12 mouse cellular contexts compared by ENCODE assay signal in genomic region chr6:101278286-101278932, GRCm38 (mm10).
DNase-seq lines count a peak whose midpoint lies in the region; ATAC-seq and TF ChIP-seq lines count a peak whose summit lies in the region.
"Had no signal": no experiment of that assay in that cellular context is flagged by ENCODE, and none has a peak within 500 bp of the region (broad histone marks: within the 10 kb centered on the region; RNA-seq: fewer than 3 reads in every experiment).

No protein-coding gene starts in this region.

- no peak for TF ChIP-seq POLR2A in lung, adult 2 months (IDR thresholded peaks at IDR 0.05; ENCODE audit: borderline replicate concordance, extremely low read depth, low read depth, low read length)

- H3K9ac ChIP-seq in lung, embryonic 14.5 days = no peak overlapping the region
- H3K9ac ChIP-seq: forebrain, embryonic 12.5 days had no signal

- H3K4me3 ChIP-seq in lung, embryonic 14.5 days (ENCODE audit: low read depth, low read length) = no peak overlapping the region
- H3K4me3 ChIP-seq in lung, adult 2 months (replicated peaks; ENCODE audit: extremely low read depth, low read depth, low read length) = no peak overlapping the region
- peak overlapping the region; percentile 17; the same call in 1 of the 2 replicates for H3K4me3 ChIP-seq in gastrocnemius, adult 2 months
- H3K4me3 ChIP-seq: forebrain, embryonic 12.5 days had no signal

- no peak overlapping the region for H3K4me2 ChIP-seq in lung, embryonic 14.5 days
- H3K4me2 ChIP-seq: forebrain, embryonic 12.5 days had no signal

- no peaks in the 10 kb centered on the region for H3K36me3 ChIP-seq in lung, embryonic 14.5 days (ENCODE audit: insufficient read depth)
- H3K36me3 ChIP-seq: forebrain, embryonic 12.5 days had no signal

- ATAC-seq in lung, embryonic 14.5 days (ENCODE audit: insufficient read depth) = no peak
- ATAC-seq in megakaryocyte progenitor cell, adult 5-6 weeks (replicated peaks; ENCODE audit: poor library complexity) = peak; percentile 35; the same call in 1 of the 2 replicates
- ATAC-seq: intestine, embryonic 16.5 days had no signal

- H3K9me3 ChIP-seq in lung, embryonic 14.5 days (ENCODE audit: low read depth, low read length) = no peaks in the 10 kb centered on the region
- H3K9me3 ChIP-seq: forebrain, embryonic 12.5 days had no signal

- H3K27ac ChIP-seq in lung, embryonic 14.5 days (ENCODE audit: low read depth) = peak overlapping the region; percentile 50
- peak overlapping the region; percentile 74 for H3K27ac ChIP-seq in gastrocnemius, adult 2 months
- H3K27ac ChIP-seq: forebrain, embryonic 12.5 days had no signal

- 53% methylated on average over 13 of the region's 13 CpGs for WGBS in lung, embryonic 14.5 days
- 48% methylated on average over 13 of the region's 13 CpGs for WGBS in lung, adult 2 months

- intact Hi-C loops in gastrocnemius, adult 2 months (cut with DNase I) = no loop called here

- no peaks in the 10 kb centered on the region for H3K27me3 ChIP-seq in lung, embryonic 14.5 days (ENCODE audit: insufficient read depth, low read length)

- H3K4me1 ChIP-seq in lung, embryonic 14.5 days (ENCODE audit: insufficient read depth) = peaks cover 48% of the 10 kb centered on the region
- peaks cover 9% of the 10 kb centered on the region for H3K4me1 ChIP-seq in lung, adult 2 months (ENCODE audit: control insufficient read depth, insufficient read depth, low read length)

- TF ChIP-seq CTCF in lung, embryonic 14.5 days (IDR thresholded peaks at IDR 0.05; ENCODE audit: low read depth) = no peak
- TF ChIP-seq CTCF in lung, adult 2 months (IDR thresholded peaks at IDR 0.05; ENCODE audit: insufficient read depth, low read length) = no peak
- TF ChIP-seq CTCF in gastrocnemius, adult 2 months (IDR thresholded peaks at IDR 0.05) = no peak

- peak; percentile 70 for DNase-seq in gastrocnemius, adult 18-20 months (ENCODE audit: low spot score)
- no peak for DNase-seq in gastrocnemius, postnatal 10 days
- peak; percentile 68 for DNase-seq in lung, embryonic 14.5 days
- DNase-seq in lung, adult 2 months = no peak
- peak; percentile 60 for DNase-seq in gastrocnemius, adult 2 months
- no peak for DNase-seq in adrenal gland, postnatal 4 days (ENCODE audit: low spot score in 2 of 2)
- DNase-seq in retina, postnatal 1 day = no peak
- DNase-seq: cerebellum, adult 9-10 months; liver had no signal

Comparison
In these comparisons a context has a peak if more than half of its experiments do, and no peak if none do; other contexts are left out.
1. DNase-seq: peak in gastrocnemius, adult 18-20 months (single experiment), lung, embryonic 14.5 days (single experiment) and gastrocnemius, adult 2 months (single experiment); none in gastrocnemius, postnatal 10 days (single experiment), lung, adult 2 months (single experiment), adrenal gland, postnatal 4 days (0 of 2) and retina, postnatal 1 day (single experiment).